Mouse (Mus musculus): ENCODE results near the gene Rint1. TPM values are rescaled to one million over a fixed set of nuclear protein-coding genes. Genes with fewer than 3 reads are reported as not detected.
A peak's percentile ranks its signal among the peaks of the same experiment; 100 is the strongest.

Rint1 gene
- total and polyA plus RNA-seq, 3 experiments, result 42.5 to 419 (median 48.8) TPM

DNA sequence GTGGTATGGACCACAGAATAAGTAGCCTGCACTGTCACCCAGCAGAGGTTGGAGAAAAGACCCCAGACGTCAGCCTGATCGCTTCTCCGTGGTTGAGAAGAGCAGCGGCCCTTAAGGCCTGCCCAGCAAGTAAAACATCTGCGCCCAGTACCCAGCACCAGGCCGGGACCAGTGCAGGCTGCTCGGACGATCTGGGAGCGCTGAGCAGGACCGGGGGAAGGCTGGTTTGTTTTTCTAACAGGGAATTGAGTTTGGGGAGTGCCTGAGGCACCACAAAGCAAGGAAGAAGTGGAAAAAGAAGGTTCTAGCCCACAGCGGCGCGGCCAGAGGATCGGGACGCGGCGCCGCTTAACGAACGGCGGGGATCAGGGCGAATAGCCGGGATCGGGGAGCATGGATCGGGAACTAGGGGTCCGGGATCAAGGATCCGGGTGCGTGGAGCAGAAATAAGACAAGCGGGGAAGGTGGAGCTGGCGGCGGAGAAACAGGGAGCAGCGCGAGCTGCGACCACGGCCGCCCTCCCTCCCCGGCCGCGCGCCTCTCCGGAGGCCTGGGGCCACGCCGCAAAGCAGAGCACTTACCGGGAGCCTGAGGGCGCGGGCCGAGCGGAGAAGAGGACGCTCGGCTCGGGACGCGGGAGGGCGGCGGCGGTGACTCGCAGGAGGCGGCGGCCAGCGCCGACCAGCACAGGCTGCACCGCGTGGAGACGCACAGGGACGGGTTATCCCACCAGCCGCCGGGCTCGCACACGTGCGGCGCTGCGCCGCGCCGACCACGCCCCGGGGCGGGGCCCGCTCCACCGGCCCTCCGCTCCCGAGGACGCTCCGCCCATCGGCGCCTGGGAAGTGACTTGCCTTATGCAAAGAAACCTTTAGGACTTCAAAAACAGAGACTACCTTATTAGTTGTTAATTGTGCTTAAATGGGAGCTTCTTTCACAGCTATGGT, 4.3 kb upstream of the Rint1 start, which contains the start of gene Pus7:
Pus7 (minus strand) TSS at position 781 of the 947 bp plus-strand sequence.
- H3K9me3 ChIP-seq (replicated peaks; ENCODE audit: insufficient read depth, low read length), result no peaks in the 10 kb centered on the region
- H3K27me3 ChIP-seq (ENCODE audit: control insufficient read depth in 1 of 2, insufficient read depth in 2 of 2, low read length in 2 of 2), result no peaks in the 10 kb centered on the region
- TF ChIP-seq SIN3A (IDR thresholded peaks at IDR 0.05; ENCODE audit: low read length) (peak; percentile 94), BHLHE40 (IDR thresholded peaks at IDR 0.05; ENCODE audit: borderline replicate concordance, low read depth, low read length) (peak; percentile 94), NRF1 (IDR thresholded peaks at IDR 0.05; ENCODE audit: insufficient read depth, low read depth, low read length, poor library complexity, severe bottlenecking) (peak; percentile 52; the same call in 1 of the 2 replicates), UBTF (IDR thresholded peaks at IDR 0.05; ENCODE audit: borderline replicate concordance, insufficient read depth, low read depth, low read length) (no peak), SMC3 (IDR thresholded peaks at IDR 0.05; ENCODE audit: low read depth, low read length) (no peak), HCFC1 (IDR thresholded peaks at IDR 0.05; ENCODE audit: low read depth, low read length) (peak; percentile 46; the same call in 1 of the 2 replicates), USF1 (IDR thresholded peaks at IDR 0.05; ENCODE audit: low read depth, low read length) (peak; percentile 73; the same call in 1 of the 2 replicates), MXI1 (IDR thresholded peaks at IDR 0.05; ENCODE audit: low read depth, low read length) (peak; percentile 100), MEF2A (IDR thresholded peaks at IDR 0.05; ENCODE audit: extremely low read depth, insufficient replicate concordance, low read depth, low read length, poor library complexity, severe bottlenecking) (no peak), TCF12 (IDR thresholded peaks at IDR 0.05; ENCODE audit: low read depth, low read length) (0 out of 2 replicates have a peak, but pooled peaks have one; percentile 31), POLR2AphosphoS5 (IDR thresholded peaks at IDR 0.05; ENCODE audit: borderline replicate concordance, low read depth, low read length) (no peak), JUND (IDR thresholded peaks at IDR 0.05; ENCODE audit: low read depth, low read length) (no peak), ETS1 (IDR thresholded peaks at IDR 0.05; ENCODE audit: low read depth, low read length) (0 out of 2 replicates have a peak, but pooled peaks have one; percentile 7), MYC (IDR thresholded peaks at IDR 0.05; ENCODE audit: low read depth, low read length) (peak; percentile 97), MYB (IDR thresholded peaks at IDR 0.05; ENCODE audit: low read depth, low read length) (no peak), KAT2A (conservative IDR thresholded peaks at IDR 0.05; ENCODE audit: low read depth, low read length) (no peak), GATA1 (IDR thresholded peaks at IDR 0.05; ENCODE audit: low read depth, low read length) (no peak), CHD2 (IDR thresholded peaks at IDR 0.05; ENCODE audit: low read length) (no peak), POLR2AphosphoS2 (IDR thresholded peaks at IDR 0.05; ENCODE audit: low read length) (peak; percentile 75; the same call in 1 of the 2 replicates), NELFE (IDR thresholded peaks at IDR 0.05; ENCODE audit: low read depth, low read length) (peak; percentile 95), ELF1 (IDR thresholded peaks at IDR 0.05; ENCODE audit: low read depth, low read length) (0 out of 2 replicates have a peak, but pooled peaks have one; percentile 34), CHD1 (IDR thresholded peaks at IDR 0.05; ENCODE audit: low read depth, low read length) (no peak; the same call in 1 of the 2 replicates), MAFK (IDR thresholded peaks at IDR 0.05; ENCODE audit: borderline replicate concordance, low read depth, low read length) (no peak), USF2 (IDR thresholded peaks at IDR 0.05; ENCODE audit: borderline replicate concordance in 1 of 2, insufficient read depth in 1 of 2, low read depth in 1 of 2, low read length in 2 of 2) (no peak), TBP (IDR thresholded peaks at IDR 0.05; ENCODE audit: low read depth, low read length) (peak; percentile 60; the same call in 1 of the 2 replicates), MAX (IDR thresholded peaks at IDR 0.05; ENCODE audit: low read length) (peak; percentile 98), GABPA (IDR thresholded peaks at IDR 0.05; ENCODE audit: low read depth, low read length) (no peak), RCOR1 (IDR thresholded peaks at IDR 0.05; ENCODE audit: low read depth, low read length) (no peak), POLR2A (IDR thresholded peaks at IDR 0.05; ENCODE audit: control insufficient read depth in 1 of 2, insufficient read depth in 1 of 2, low read depth in 1 of 2, low read length in 2 of 2, poor library complexity in 1 of 2) (peak; percentile 87 to 94), CTCF (IDR thresholded peaks at IDR 0.05 in 2 of 3, conservative IDR thresholded peaks at IDR 0.05 in 1 of 3; ENCODE audit: control insufficient read depth in 1 of 3, insufficient read depth in 1 of 3, low read depth in 2 of 3, low read length in 3 of 3, poor library complexity in 1 of 3, severe bottlenecking in 1 of 3) (no peak), ZMIZ1 (IDR thresholded peaks at IDR 0.05; ENCODE audit: low read depth, low read length) (peak; percentile 85; the same call in 1 of the 2 replicates)
- peak within 1 kb of the TSS; percentile 79 to 98 for H3K4me3 ChIP-seq (ENCODE audit: control insufficient read depth in 1 of 2, insufficient read depth in 1 of 2, low read depth in 2 of 2, low read length in 2 of 2)
- peaks cover 56% of the 10 kb centered on the region for H3K79me2 ChIP-seq (ENCODE audit: control insufficient read depth, insufficient read depth, low read length, poor library complexity)
- H3K4me1 ChIP-seq (ENCODE audit: control insufficient read depth in 1 of 2, insufficient read depth in 2 of 2, low read length in 2 of 2), result peaks cover 12 to 13% of the 10 kb centered on the region in 2 experiments
- DNase-seq (ENCODE audit: low read depth, low spot score), result peak; percentile 93
- H3K27ac ChIP-seq (ENCODE audit: control insufficient read depth, low read depth, low read length), result peak within 1 kb of the TSS; percentile 53
- H3K36me3 ChIP-seq (ENCODE audit: control insufficient read depth in 1 of 2, insufficient read depth in 2 of 2, low read length in 2 of 2), result peaks cover 6 to 20% of the 10 kb centered on the region in 2 experiments
- H3K9ac ChIP-seq (ENCODE audit: control insufficient read depth, low read depth, low read length, poor library complexity, severe bottlenecking), result peak within 1 kb of the TSS; percentile 90
